Mouse (Mus musculus) gastrocnemius, postnatal 36 days (tissue): ENCODE data around the gene A030005K14Rik. TPM values are rescaled to one million over a fixed set of nuclear protein-coding genes. Genes with fewer than 3 reads are reported as not detected.

Source experiments
- DNase-seq, 2 experiments: peaks; one replicate each; pipeline ENCODE4 v3.0.0; 2022
- intact Hi-C: fragments of 180-260 bp; cut with DNase I; formaldehyde crosslinking; loops from one replicate; pipeline ENCODE4 v1.15.1; 2025
- total RNA-seq, 2 experiments: library from RNA; stranded (reverse); gene quantifications; 2 replicates each; pipeline ENCODE4 v1.2.3; 2021

The A030005K14Rik gene
- total RNA-seq, 2 experiments from 2014 or later: not detected

- intact Hi-C loops: no loop called here
- no peak for DNase-seq
Observed at GRCm38 (mm10) chr1:83038109-83038672, 21.0 kb downstream of the A030005K14Rik start, which contains the start of gene Slc19a3. Gene Slc19a3, minus strand, starts transcription at chr1:83038448.

- intact Hi-C loops: no loop called here
- DNase-seq: no peak
Observed at GRCm38 (mm10) chr1:83036892-83037667, 22.1 kb downstream of the A030005K14Rik start.

- no peak for DNase-seq
- intact Hi-C loops: no loop called here
Observed at GRCm38 (mm10) chr1:83034509-83034908, 24.7 kb downstream of the A030005K14Rik start.

GRCm38 (mm10) chr1:83032508-83032907, 26.7 kb downstream of the A030005K14Rik start:
- no peak for DNase-seq
- intact Hi-C loops: no loop called here

- intact Hi-C loops: no loop called here
- DNase-seq: no peak
Observed at GRCm38 (mm10) chr1:83031950-83032349, 27.2 kb downstream of the A030005K14Rik start.

- intact Hi-C loops: no loop called here
Observed at GRCm38 (mm10) chr1:83016556-83016955, 42.6 kb downstream of the A030005K14Rik start.

GRCm38 (mm10) chr1:83015329-83015879, 43.8 kb downstream of the A030005K14Rik start:
- DNase-seq: no peak

More at GRCm38 (mm10) chr1:83016556-83016955, 42.6 kb downstream of the A030005K14Rik start:
- no peak for DNase-seq

GRCm38 (mm10) chr1:83014477-83014876, 44.7 kb downstream of the A030005K14Rik start:
- DNase-seq: no peak
- intact Hi-C loops: no loop called here

More at GRCm38 (mm10) chr1:83015329-83015879, 43.8 kb downstream of the A030005K14Rik start:
- intact Hi-C loops: no loop called here

Other genes with a start within 250 kb of the A030005K14Rik start
- 10 to 100 TPM; 21.2 to 23.5 TPM for gene Agfg1, start 219.9 kb downstream of the A030005K14Rik start, total RNA-seq
- not detected for gene A030005L19Rik, start 146.1 kb downstream of the A030005K14Rik start, total RNA-seq
- not detected for gene A030014E15Rik, start 134.5 kb downstream of the A030005K14Rik start, total RNA-seq
- gene Gm6217, start 128.0 kb downstream of the A030005K14Rik start, total RNA-seq: not detected
- gene A030003K21Rik, start 116.0 kb downstream of the A030005K14Rik start, total RNA-seq: not detected
- gene Gm7544, start 103.4 kb downstream of the A030005K14Rik start, total RNA-seq: not detected
- gene Gm47955, start 99.1 kb downstream of the A030005K14Rik start, total RNA-seq: not detected
- not detected for gene Gm47959, start 58.8 kb downstream of the A030005K14Rik start, total RNA-seq
- not detected for gene Slc19a3, start 20.9 kb downstream of the A030005K14Rik start, total RNA-seq
- not detected for gene Krtap28-10, start 16.9 kb downstream of the A030005K14Rik start, total RNA-seq
- gene Gm47969, start 14.4 kb downstream of the A030005K14Rik start, total RNA-seq: not detected
- gene Krtap28-13, start 1.6 kb upstream of the A030005K14Rik start, total RNA-seq: not detected
- not detected for gene Ccl20, start 57.4 kb upstream of the A030005K14Rik start, total RNA-seq
- not detected for gene Daw1, start 100.4 kb upstream of the A030005K14Rik start, total RNA-seq